Mouse (Mus musculus) frontal cortex, adult (tissue): ENCODE results near the gene Dll1.

ENCODE experiments used
- ATAC-seq: cut with Nextera tagmentation; 2 replicates; pipeline ENCODE4 v1.9.2; 2017; ENCODE audit warnings: mild to moderate bottlenecking, moderate library complexity, mixed read lengths; ENCODE audit not compliant: low TSS enrichment

Dll1 gene

GRCm38 (mm10) chr17:15376494-15377181 lies at the start of gene Dll1:
Dll1 (minus strand) TSS chr17:15376872.
- ATAC-seq: no peak

GRCm38 (mm10) chr17:15425931-15426330 lies 49.3 kb upstream of the Dll1 start:
- ATAC-seq: no peak

- peak; percentile 83 for ATAC-seq
Measured at GRCm38 (mm10) chr17:15423080-15423765, 46.6 kb upstream of the Dll1 start.

GRCm38 (mm10) chr17:15422666-15423065 lies 46.0 kb upstream of the Dll1 start:
- ATAC-seq: no peak

- ATAC-seq: no peak
Measured at GRCm38 (mm10) chr17:15421446-15421845, 44.8 kb upstream of the Dll1 start.

- ATAC-seq: peak; percentile 70
Measured at GRCm38 (mm10) chr17:15420021-15420603, 43.4 kb upstream of the Dll1 start.

GRCm38 (mm10) chr17:15419534-15419933 lies 42.9 kb upstream of the Dll1 start:
- ATAC-seq: no peak

GRCm38 (mm10) chr17:15416596-15417215 lies 40.0 kb upstream of the Dll1 start:
- no peak for ATAC-seq

GRCm38 (mm10) chr17:15410861-15411260 lies 34.2 kb upstream of the Dll1 start:
- ATAC-seq: no peak

- ATAC-seq: no peak
Measured at GRCm38 (mm10) chr17:15409261-15409660, 32.6 kb upstream of the Dll1 start.

GRCm38 (mm10) chr17:15406576-15406975 lies 29.9 kb upstream of the Dll1 start:
- no peak for ATAC-seq

- ATAC-seq: no peak
Measured at GRCm38 (mm10) chr17:15401716-15402115, 25.0 kb upstream of the Dll1 start.

GRCm38 (mm10) chr17:15395997-15396675 lies 19.5 kb upstream of the Dll1 start, which contains the start of gene Fam120b:
Fam120b (plus strand) TSS chr17:15396202.
- ATAC-seq: peak; percentile 100

- no peak for ATAC-seq
Measured at GRCm38 (mm10) chr17:15389356-15389755, 12.7 kb upstream of the Dll1 start.

GRCm38 (mm10) chr17:15388892-15389291 lies 12.2 kb upstream of the Dll1 start:
- ATAC-seq: no peak

GRCm38 (mm10) chr17:15383360-15383759 lies 6.7 kb upstream of the Dll1 start:
- ATAC-seq: no peak

- no peak for ATAC-seq
Measured at GRCm38 (mm10) chr17:15381869-15382660, 5.4 kb upstream of the Dll1 start.

GRCm38 (mm10) chr17:15381092-15381860 lies 4.6 kb upstream of the Dll1 start:
- ATAC-seq: no peak

- ATAC-seq: peak; percentile 45
Measured at GRCm38 (mm10) chr17:15380641-15381051, 4.0 kb upstream of the Dll1 start.
